Mouse (Mus musculus) right cerebral cortex, postnatal 10 days (tissue): ENCODE results near the gene Naa16.

Experiments used
- DNase-seq, 2 experiments: peaks; one replicate each; pipeline ENCODE4 v3.0.0; 2021; ENCODE audit warnings: low spot score in 2 of 2

The Naa16 gene

GRCm38 (mm10) chr14:79298314-79298992, 92.1 kb downstream of the Naa16 start:
- no peak for DNase-seq

- peak in 1 of 2 experiments; percentile 47 for DNase-seq
These were observed 93.7 kb downstream of the Naa16 start for GRCm38 (mm10) chr14:79296836-79297235.

- DNase-seq, result no peak
These were observed 94.4 kb downstream of the Naa16 start for GRCm38 (mm10) chr14:79296201-79296600.

- DNase-seq, result no peak
These were observed 95.0 kb downstream of the Naa16 start for GRCm38 (mm10) chr14:79295579-79295978.

- DNase-seq, result no peak
These were observed 95.6 kb downstream of the Naa16 start for GRCm38 (mm10) chr14:79294950-79295349.

- no peak for DNase-seq
These were observed 96.3 kb downstream of the Naa16 start for GRCm38 (mm10) chr14:79294051-79294814.

- no peak for DNase-seq
These were observed 97.3 kb downstream of the Naa16 start for GRCm38 (mm10) chr14:79293119-79293780.

- no peak for DNase-seq
These were observed 98.9 kb downstream of the Naa16 start for GRCm38 (mm10) chr14:79291629-79292028.

- DNase-seq, result no peak
These were observed 99.7 kb downstream of the Naa16 start for GRCm38 (mm10) chr14:79290683-79291425.

- DNase-seq, result no peak
These were observed 100.7 kb downstream of the Naa16 start for GRCm38 (mm10) chr14:79289909-79290308.

- DNase-seq, result no peak
These were observed 102.3 kb downstream of the Naa16 start for GRCm38 (mm10) chr14:79288280-79288679.

- no peak for DNase-seq
These were observed 103.2 kb downstream of the Naa16 start for GRCm38 (mm10) chr14:79287251-79287863.

GRCm38 (mm10) chr14:79285549-79285948, 105.0 kb downstream of the Naa16 start:
- DNase-seq, result no peak

GRCm38 (mm10) chr14:79284616-79285015, 106.0 kb downstream of the Naa16 start:
- no peak for DNase-seq

GRCm38 (mm10) chr14:79283952-79284351, 106.6 kb downstream of the Naa16 start:
- no peak for DNase-seq

GRCm38 (mm10) chr14:79281894-79282553, 108.6 kb downstream of the Naa16 start:
- no peak for DNase-seq

- no peak for DNase-seq
These were observed 110.1 kb downstream of the Naa16 start for GRCm38 (mm10) chr14:79280456-79280855.

GRCm38 (mm10) chr14:79279494-79279893, 111.1 kb downstream of the Naa16 start:
- no peak for DNase-seq

GRCm38 (mm10) chr14:79278927-79279326, 111.7 kb downstream of the Naa16 start:
- DNase-seq, result no peak

- no peak for DNase-seq
These were observed 112.7 kb downstream of the Naa16 start for GRCm38 (mm10) chr14:79277922-79278321.

GRCm38 (mm10) chr14:79275870-79276395, 114.6 kb downstream of the Naa16 start:
- DNase-seq, result no peak
